In genomic region chr3:35693039-35693438, GRCm38 (mm10) we compare ENCODE assay signal across 9 mouse cellular contexts.
DNase-seq lines count a peak whose midpoint lies in the region; ATAC-seq and TF ChIP-seq lines count a peak whose summit lies in the region.
"Had no signal": no experiment of that assay in that cellular context is flagged by ENCODE, and none has a peak within 500 bp of the region (broad histone marks: within the 10 kb centered on the region; RNA-seq: fewer than 3 reads in every experiment).

No protein-coding gene starts in this region.

- H3K27me3 ChIP-seq in forebrain, embryonic 12.5 days = no peaks in the 10 kb centered on the region
- H3K27me3 ChIP-seq in hindbrain, embryonic 16.5 days (replicated peaks; ENCODE audit: control insufficient read depth, insufficient read depth, low read length) = no peaks in the 10 kb centered on the region
- H3K27me3 ChIP-seq: liver, embryonic 15.5 days had no signal

- peaks cover 1 to 2% of the 10 kb centered on the region in 2 experiments; a peak in 2 of 4 replicates for H3K4me1 ChIP-seq in ES-E14 (ENCODE audit: control insufficient read depth in 2 of 2, insufficient read depth in 2 of 2, low read length in 2 of 2, poor library complexity in 1 of 2)
- H3K4me1 ChIP-seq in forebrain, embryonic 12.5 days = no peaks in the 10 kb centered on the region
- no peaks in the 10 kb centered on the region for H3K4me1 ChIP-seq in hindbrain, embryonic 16.5 days (ENCODE audit: control insufficient read depth, insufficient read depth, low read depth, low read length)
- H3K4me1 ChIP-seq: liver, embryonic 15.5 days had no signal

- peak; percentile 79 for DNase-seq in ES-E14 (ENCODE audit: low read depth, low spot score)
- DNase-seq in c-Kit-positive CD71-positive TER-119-negative erythroid progenitor cells, embryonic 14.5 days (ENCODE audit: low read depth) = peak; percentile 72
- peak; percentile 50 to 56 for DNase-seq in layer of hippocampus, postnatal 36 days
- peak; percentile 61 to 86 for DNase-seq in lung, postnatal 4 days
- DNase-seq in right cerebral cortex, adult 18-20 months = peak; percentile 70
- peak; percentile 35 for DNase-seq in urinary bladder, adult 2 months (ENCODE audit: low spot score)

- H3K27ac ChIP-seq in ES-E14 (ENCODE audit: insufficient read depth, low read depth, low read length, poor library complexity, severe bottlenecking) = no peak overlapping the region; the same call in 1 of the 2 replicates
- no peak overlapping the region for H3K27ac ChIP-seq in forebrain, embryonic 12.5 days
- H3K27ac ChIP-seq in hindbrain, embryonic 16.5 days (ENCODE audit: low read depth, low read length) = no peak overlapping the region
- H3K27ac ChIP-seq: liver, embryonic 15.5 days had no signal

- no peak overlapping the region for H3K4me3 ChIP-seq in ES-E14 (ENCODE audit: insufficient read depth in 1 of 2, low read depth in 1 of 2, low read length in 2 of 2, poor library complexity in 1 of 2, severe bottlenecking in 1 of 2)
- H3K4me3 ChIP-seq in forebrain, embryonic 12.5 days (replicated peaks) = no peak overlapping the region
- no peak overlapping the region for H3K4me3 ChIP-seq in hindbrain, embryonic 16.5 days (ENCODE audit: low read length)
- H3K4me3 ChIP-seq: liver, embryonic 15.5 days had no signal

- 55% methylated on average over 6 of the region's 6 CpGs for WGBS in forebrain, embryonic 12.5 days
- 52% methylated on average over 6 of the region's 6 CpGs for WGBS in hindbrain, embryonic 16.5 days

- in situ Hi-C loops in ES-E14 (cut with MboI; ENCODE audit: low sequenced_read_pairs in 2 of 2, unreplicated experiment in 2 of 2) = loop anchor here in 1 of 2 experiments (10.0 to 25.0 kb wide), 2 partner anchors 282 to 369 kb away; partner anchors contain the start of genes Acad9 and Ccdc144b

- H3K9me3 ChIP-seq in ES-E14 (ENCODE audit: control insufficient read depth, insufficient read depth, low read depth, low read length) = no peaks in the 10 kb centered on the region
- no peaks in the 10 kb centered on the region for H3K9me3 ChIP-seq in forebrain, embryonic 12.5 days
- H3K9me3 ChIP-seq in hindbrain, embryonic 16.5 days (ENCODE audit: control insufficient read depth, low read length) = no peaks in the 10 kb centered on the region
- H3K9me3 ChIP-seq: liver, embryonic 15.5 days had no signal

- no peak overlapping the region for H3K9ac ChIP-seq in ES-E14 (ENCODE audit: insufficient read depth, low read depth, low read length, poor library complexity, severe bottlenecking)
- H3K9ac ChIP-seq in forebrain, embryonic 12.5 days = no peak overlapping the region
- no peak overlapping the region for H3K9ac ChIP-seq in hindbrain, embryonic 16.5 days (ENCODE audit: low read depth, low read length)
- H3K9ac ChIP-seq: liver, embryonic 15.5 days had no signal

- H3K4me2 ChIP-seq in forebrain, embryonic 12.5 days = no peak overlapping the region
- H3K4me2 ChIP-seq in hindbrain, embryonic 16.5 days (ENCODE audit: low read length) = no peak overlapping the region
- H3K4me2 ChIP-seq: liver, embryonic 15.5 days had no signal

- ATAC-seq in forebrain, embryonic 12.5 days (ENCODE audit: low FRiP score) = peak; percentile 77; the same call in 1 of the 2 replicates
- ATAC-seq in hindbrain, embryonic 16.5 days = peak; percentile 50; the same call in 1 of the 2 replicates

- H3K36me3 ChIP-seq in ES-E14 (ENCODE audit: control insufficient read depth, insufficient read depth, low read length, poor library complexity, severe bottlenecking) = no peaks in the 10 kb centered on the region
- H3K36me3 ChIP-seq in forebrain, embryonic 12.5 days (replicated peaks) = no peaks in the 10 kb centered on the region
- no peaks in the 10 kb centered on the region for H3K36me3 ChIP-seq in hindbrain, embryonic 16.5 days (ENCODE audit: control insufficient read depth, insufficient read depth, low read length)
- H3K36me3 ChIP-seq: liver, embryonic 15.5 days had no signal

TF ChIP-seq in ES-E14, 5 proteins besides CTCF, POLR2A, EP300 and RAD21:
- TF ChIP-seq CHD2 (IDR thresholded peaks at IDR 0.05; ENCODE audit: low read depth, low read length) (no peak), MAFK (IDR thresholded peaks at IDR 0.05; ENCODE audit: insufficient read depth, low read depth, low read length) (0 out of 2 replicates have a peak, but pooled peaks have one; percentile 10), ZC3H11A (IDR thresholded peaks at IDR 0.05; ENCODE audit: borderline replicate concordance, low read depth, low read length) (peak; percentile 95), HCFC1 (IDR thresholded peaks at IDR 0.05; ENCODE audit: borderline replicate concordance, insufficient read depth, low read length) (no peak)
